Mouse (Mus musculus): ENCODE measurements at regions not wholly inside any gene's neighbourhood (a gene's known extent, or its start where the extent isn't known, plus 50 kb on each side); places are given as distances from the start of the nearest gene placed in this dataset.

- DNase-seq = no peak
Measured at GRCm38 (mm10) chr9:94467846-94468245, 70.0 kb downstream of the 1190002N15Rik start.

GRCm38 (mm10) chr9:94456085-94456531 is 81.8 kb downstream of the 1190002N15Rik start:
- DNase-seq = no peak

- no peak for DNase-seq
Measured at GRCm38 (mm10) chr9:94455466-94455865, 82.4 kb downstream of the 1190002N15Rik start.

- DNase-seq = no peak
Measured at GRCm38 (mm10) chr9:94449911-94450310, 88.0 kb downstream of the 1190002N15Rik start.

GRCm38 (mm10) chr9:94446182-94446763 is 91.6 kb downstream of the 1190002N15Rik start:
- DNase-seq = no peak

GRCm38 (mm10) chr9:94444140-94444789 is 93.6 kb downstream of the 1190002N15Rik start:
- DNase-seq = no peak

- no peak for DNase-seq
Measured at GRCm38 (mm10) chr9:94441393-94441792, 96.5 kb downstream of the 1190002N15Rik start.

- no peak for DNase-seq
Measured at GRCm38 (mm10) chr9:94433468-94433867, 104.4 kb downstream of the 1190002N15Rik start.

GRCm38 (mm10) chr9:94432144-94432747 is 105.6 kb downstream of the 1190002N15Rik start:
- no peak for DNase-seq

- no peak for DNase-seq
Measured at GRCm38 (mm10) chr9:94431540-94431939, 106.3 kb downstream of the 1190002N15Rik start.

- DNase-seq = no peak
Measured at GRCm38 (mm10) chr9:94430996-94431395, 106.9 kb downstream of the 1190002N15Rik start.

- no peak for DNase-seq
Measured at GRCm38 (mm10) chr9:94426740-94427139, 111.1 kb downstream of the 1190002N15Rik start.

GRCm38 (mm10) chr9:94425804-94426203 is 112.1 kb downstream of the 1190002N15Rik start:
- no peak for DNase-seq

- DNase-seq = no peak
Measured at GRCm38 (mm10) chr9:94424438-94425135, 113.3 kb downstream of the 1190002N15Rik start.

GRCm38 (mm10) chr9:94410546-94410945 is 127.3 kb downstream of the 1190002N15Rik start:
- DNase-seq = no peak

GRCm38 (mm10) chr9:94410042-94410441 is 127.8 kb downstream of the 1190002N15Rik start:
- DNase-seq = no peak

GRCm38 (mm10) chr9:94408635-94409323 is 129.1 kb downstream of the 1190002N15Rik start:
- DNase-seq = no peak

GRCm38 (mm10) chr9:94407671-94408070 is 130.2 kb downstream of the 1190002N15Rik start:
- DNase-seq = no peak

- DNase-seq = peak; percentile 42
Measured at GRCm38 (mm10) chr9:94404551-94404950, 133.3 kb downstream of the 1190002N15Rik start.

- no peak for DNase-seq
Measured at GRCm38 (mm10) chr9:94400596-94400995, 137.3 kb downstream of the 1190002N15Rik start.

- DNase-seq = no peak
Measured at GRCm38 (mm10) chr9:94395215-94395614, 142.7 kb downstream of the 1190002N15Rik start.

- no peak for DNase-seq
Measured at GRCm38 (mm10) chr9:94386190-94386589, 151.7 kb downstream of the 1190002N15Rik start.

- DNase-seq = no peak
Measured at GRCm38 (mm10) chr9:94382293-94382692, 155.6 kb downstream of the 1190002N15Rik start.

All from cerebellum, adult 8-10 months (tissue).